Mouse (Mus musculus) embryonic facial prominence, embryonic 14.5 days (tissue): Measurements from ENCODE around the gene Ramp2. TPM values are rescaled to one million over a fixed set of nuclear protein-coding genes. Genes with fewer than 3 reads are reported as not detected.

Source experiments
- ATAC-seq: fragments of 200-750 bp; cut with Nextera tagmentation; 2 replicates; pipeline ENCODE4 v1.8.0; 2017; ENCODE audit warnings: low read depth, moderate number of reproducible peaks, moderate TSS enrichment
- DNase-seq: peaks from one replicate; pipeline ENCODE4 v3.0.0-alpha.2; 2015; ENCODE audit warnings: low spot score
- H3K27ac ChIP-seq: fragments of 300-500 bp; sonication (generic); replicated peaks from 2 replicates; pipeline ENCODE4 v1.5.1; 2014; ENCODE audit warnings: low read depth, mild to moderate bottlenecking, low read length, moderate library complexity
- H3K27me3 ChIP-seq: fragments of 300-500 bp; sonication (generic); replicated peaks from 2 replicates; pipeline ENCODE4 v1.6.1; 2014; ENCODE audit warnings: low read length; ENCODE audit not compliant: control insufficient read depth, insufficient read depth
- H3K36me3 ChIP-seq: fragments of 300-500 bp; sonication (generic); 2 replicates; pipeline ENCODE4 v1.6.1; 2014; ENCODE audit warnings: low read length, mixed read lengths; ENCODE audit not compliant: control insufficient read depth, insufficient read depth
- H3K4me1 ChIP-seq: fragments of 300-500 bp; sonication (generic); 2 replicates; pipeline ENCODE4 v1.6.1; 2014; ENCODE audit warnings: antibody characterized with exemption, low read length; ENCODE audit not compliant: control insufficient read depth, insufficient read depth
- H3K4me2 ChIP-seq: fragments of 300-500 bp; sonication (generic); 2 replicates; pipeline ENCODE4 v1.6.1; 2014; ENCODE audit warnings: low read depth, mild to moderate bottlenecking, low read length, moderate library complexity, mixed read lengths
- H3K4me3 ChIP-seq: fragments of 300-500 bp; sonication (generic); 2 replicates; pipeline ENCODE4 v1.5.1; 2014; ENCODE audit warnings: low read depth, mild to moderate bottlenecking, low read length
- H3K9ac ChIP-seq: fragments of 300-500 bp; sonication (generic); 2 replicates; pipeline ENCODE4 v1.6.1; 2014; ENCODE audit warnings: low read depth, mild to moderate bottlenecking, low read length, moderate library complexity, mixed read lengths
- H3K9me3 ChIP-seq: fragments of 300-500 bp; sonication (generic); 2 replicates; pipeline ENCODE4 v1.6.1; 2016; ENCODE audit warnings: low read length; ENCODE audit not compliant: control insufficient read depth
- WGBS: fragments of 180-500 bp; shearing (Covaris S2); extraction: QIAGEN DNeasy Blood & Tissue Kit; methylation state at CpG from one replicate; pipeline ENCODE4 v1.1.7; 2014; 5-methylcytosine and 5-hydroxymethylcytosine counted together
- polyA plus RNA-seq: library from polyadenylated mRNA; unstranded; fragments of >200 nt; fragmentation: Nextera tagmentation; extraction: Ambion mirVana; gene quantifications from 2 replicates; pipeline ENCODE4 v1.2.1, GENCODE M21; 2014

The Ramp2 gene
- polyA plus RNA-seq, 1 experiment from 2014 or later = 154 TPM

GRCm38 (mm10) chr11:101221306-101221986 is 24.4 kb upstream of the Ramp2 start:
- H3K36me3 ChIP-seq = 0 out of 2 replicates have a peak, but pooled peaks cover 11% of the 10 kb centered on the region
- H3K9me3 ChIP-seq = no peaks in the 10 kb centered on the region
- H3K4me3 ChIP-seq = no peak overlapping the region
- peaks cover 5% of the 10 kb centered on the region for H3K4me1 ChIP-seq
- H3K27ac ChIP-seq = no peak overlapping the region
- ATAC-seq (no peak), DNase-seq (peak; percentile 9)
- 85% methylated on average over 8 of the region's 8 CpGs for WGBS
- H3K27me3 ChIP-seq = no peaks in the 10 kb centered on the region
- no peak overlapping the region for H3K9ac ChIP-seq
- no peak overlapping the region for H3K4me2 ChIP-seq

- H3K4me1 ChIP-seq = peaks cover 10% of the 10 kb centered on the region
- ATAC-seq (no peak), DNase-seq (no peak)
- H3K4me3 ChIP-seq = no peak overlapping the region
- H3K27ac ChIP-seq = no peak overlapping the region
- H3K9ac ChIP-seq = no peak overlapping the region
- no peaks in the 10 kb centered on the region for H3K27me3 ChIP-seq
- no peak overlapping the region for H3K4me2 ChIP-seq
- 83% methylated on average over 3 of the region's 3 CpGs for WGBS
- no peaks in the 10 kb centered on the region for H3K36me3 ChIP-seq
- H3K9me3 ChIP-seq = no peaks in the 10 kb centered on the region
Observed at GRCm38 (mm10) chr11:101224337-101224736, 21.5 kb upstream of the Ramp2 start.

- Histone ChIP-seq H3K4me3 (peak overlapping the region; percentile 88), H3K4me2 (peak overlapping the region; percentile 62), H3K9me3 (no peaks in the 10 kb centered on the region), H3K27me3 (no peaks in the 10 kb centered on the region), H3K36me3 (no peaks in the 10 kb centered on the region), H3K27ac (peak overlapping the region; percentile 61; the same call in 1 of the 2 replicates), H3K4me1 (peaks cover 21% of the 10 kb centered on the region), H3K9ac (peak overlapping the region; percentile 86)
- ATAC-seq (no peak), DNase-seq (peak; percentile 4)
- 18% methylated on average over 23 of the region's 25 CpGs for WGBS
Observed at GRCm38 (mm10) chr11:101225331-101226064, 20.3 kb upstream of the Ramp2 start.

GRCm38 (mm10) chr11:101226065-101226701 is 19.6 kb upstream of the Ramp2 start, which contains the start of gene Ezh1:
Ezh1 (minus strand) TSS chr11:101226463.
- no peaks in the 10 kb centered on the region for H3K9me3 ChIP-seq
- ATAC-seq (peak; percentile 95), DNase-seq (peak; percentile 90)
- no peaks in the 10 kb centered on the region for H3K36me3 ChIP-seq
- H3K4me3 ChIP-seq = peak within 1 kb of the TSS; percentile 88
- no peaks in the 10 kb centered on the region for H3K27me3 ChIP-seq
- H3K4me2 ChIP-seq = peak within 1 kb of the TSS; percentile 62
- WGBS = 2% methylated on average over 28 of the region's 56 CpGs
- H3K27ac ChIP-seq = peak within 1 kb of the TSS; percentile 61; the same call in 1 of the 2 replicates
- peak within 1 kb of the TSS; percentile 86 for H3K9ac ChIP-seq
- H3K4me1 ChIP-seq = peaks cover 28% of the 10 kb centered on the region

GRCm38 (mm10) chr11:101229361-101229900 is 16.4 kb upstream of the Ramp2 start:
- H3K36me3 ChIP-seq = no peaks in the 10 kb centered on the region
- H3K4me3 ChIP-seq = no peak overlapping the region
- H3K27me3 ChIP-seq = no peaks in the 10 kb centered on the region
- H3K4me1 ChIP-seq = peaks cover 40% of the 10 kb centered on the region
- peak overlapping the region; percentile 40; the same call in 1 of the 2 replicates for H3K4me2 ChIP-seq
- 23% methylated on average over 8 of the region's 8 CpGs for WGBS
- peak overlapping the region; percentile 85 for H3K27ac ChIP-seq
- H3K9me3 ChIP-seq = no peaks in the 10 kb centered on the region
- peak; percentile 22 for DNase-seq
- ATAC-seq = no peak
- H3K9ac ChIP-seq = no peak overlapping the region

- peak; percentile 92 for DNase-seq
- peak overlapping the region; percentile 40; the same call in 1 of the 2 replicates for H3K4me2 ChIP-seq
- H3K9me3 ChIP-seq = no peaks in the 10 kb centered on the region
- no peak overlapping the region for H3K4me3 ChIP-seq
- H3K27ac ChIP-seq = peak overlapping the region; percentile 85
- H3K9ac ChIP-seq = 0 out of 2 replicates have a peak overlapping the region, but pooled peaks have one; percentile 35
- no peaks in the 10 kb centered on the region for H3K27me3 ChIP-seq
- H3K4me1 ChIP-seq = peaks cover 39% of the 10 kb centered on the region
- 0 out of 2 replicates have a peak, but pooled peaks have one; percentile 10 for ATAC-seq
- no peaks in the 10 kb centered on the region for H3K36me3 ChIP-seq
- 4% methylated on average over 2 of the region's 2 CpGs for WGBS
Observed at GRCm38 (mm10) chr11:101230061-101230511, 15.7 kb upstream of the Ramp2 start.

GRCm38 (mm10) chr11:101230526-101230925 is 15.3 kb upstream of the Ramp2 start:
- Histone ChIP-seq H3K4me3 (0 out of 2 replicates have a peak overlapping the region, but pooled peaks have one; percentile 0), H3K27me3 (no peaks in the 10 kb centered on the region), H3K36me3 (no peaks in the 10 kb centered on the region), H3K9ac (peak overlapping the region; percentile 35; the same call in 1 of the 2 replicates), H3K27ac (peak overlapping the region; percentile 85), H3K4me2 (peak overlapping the region; percentile 40), H3K4me1 (peaks cover 35% of the 10 kb centered on the region), H3K9me3 (no peaks in the 10 kb centered on the region)
- DNase-seq (no peak), ATAC-seq (0 out of 2 replicates have a peak, but pooled peaks have one; percentile 13)
- 14% methylated on average over 5 of the region's 5 CpGs for WGBS
